Mouse (Mus musculus) erythroblast, adult 5-6 weeks (primary cell): Measurements from ENCODE around the gene Farp1. TPM values are rescaled to one million over a fixed set of nuclear protein-coding genes. Genes with fewer than 3 reads are reported as not detected.

ENCODE experiments used
- ATAC-seq: replicated peaks from 2 replicates; pipeline ENCODE4 v1.8.0; 2016; ENCODE audit warnings: moderate number of reproducible peaks, mild to moderate bottlenecking, moderate TSS enrichment, inconsistent platforms; ENCODE audit not compliant: poor library complexity, low FRiP score, severe bottlenecking
- total RNA-seq, 2 experiments: library from RNA; stranded (forward) in 1 of 2; stranded (reverse) in 1 of 2; fragments of 150-400 nt in 1 of 2; fragments of 200-764, 138-1000 nt in 1 of 2; gene quantifications; 2 replicates each; pipeline versions ENCODE4 v1.2.3 to v1.2.4; 2015 to 2017; ENCODE audit warnings: low replicate concordance in 2 of 2

The Farp1 gene
- total RNA-seq, 2 experiments from 2014 or later = 0.58 to 1.5 TPM

GRCm38 (mm10) chr14:121053020-121053518 lies 18.1 kb downstream of the Farp1 start:
- no peak for ATAC-seq

- ATAC-seq = no peak
Measured at GRCm38 (mm10) chr14:121054062-121054461, 19.1 kb downstream of the Farp1 start.

- ATAC-seq = no peak
Measured at GRCm38 (mm10) chr14:121057750-121058149, 22.8 kb downstream of the Farp1 start.

- no peak for ATAC-seq
Measured at GRCm38 (mm10) chr14:121058481-121058880, 23.5 kb downstream of the Farp1 start.

- no peak for ATAC-seq
Measured at GRCm38 (mm10) chr14:121059266-121059665, 24.3 kb downstream of the Farp1 start.

- ATAC-seq = no peak
Measured at GRCm38 (mm10) chr14:121060484-121060883, 25.5 kb downstream of the Farp1 start.

- no peak for ATAC-seq
Measured at GRCm38 (mm10) chr14:121061686-121062085, 26.7 kb downstream of the Farp1 start.

- no peak for ATAC-seq
Measured at GRCm38 (mm10) chr14:121062238-121063082, 27.5 kb downstream of the Farp1 start.

- no peak for ATAC-seq
Measured at GRCm38 (mm10) chr14:121064726-121065125, 29.7 kb downstream of the Farp1 start.

GRCm38 (mm10) chr14:121073093-121073866 lies 38.3 kb downstream of the Farp1 start:
- no peak for ATAC-seq

- no peak for ATAC-seq
Measured at GRCm38 (mm10) chr14:121074197-121074734, 39.3 kb downstream of the Farp1 start.

GRCm38 (mm10) chr14:121080739-121081138 lies 45.7 kb downstream of the Farp1 start:
- ATAC-seq = no peak

- no peak for ATAC-seq
Measured at GRCm38 (mm10) chr14:121082341-121082740, 47.3 kb downstream of the Farp1 start.

- no peak for ATAC-seq
Measured at GRCm38 (mm10) chr14:121082793-121083192, 47.8 kb downstream of the Farp1 start.

GRCm38 (mm10) chr14:121083352-121083751 lies 48.4 kb downstream of the Farp1 start:
- ATAC-seq = no peak

- ATAC-seq = no peak
Measured at GRCm38 (mm10) chr14:121092517-121092916, 57.5 kb downstream of the Farp1 start.

GRCm38 (mm10) chr14:121093860-121094259 lies 58.9 kb downstream of the Farp1 start:
- ATAC-seq = no peak

- ATAC-seq = no peak
Measured at GRCm38 (mm10) chr14:121097640-121098435, 62.8 kb downstream of the Farp1 start.

- ATAC-seq = no peak
Measured at GRCm38 (mm10) chr14:121099120-121099519, 64.1 kb downstream of the Farp1 start.

GRCm38 (mm10) chr14:121099876-121100275 lies 64.9 kb downstream of the Farp1 start:
- no peak for ATAC-seq
